Mouse (Mus musculus): Measurements from ENCODE around the gene Sh3pxd2b.
A peak's percentile ranks its signal among the peaks of the same experiment; 100 is the strongest.

Gene Sh3pxd2b

DNA sequence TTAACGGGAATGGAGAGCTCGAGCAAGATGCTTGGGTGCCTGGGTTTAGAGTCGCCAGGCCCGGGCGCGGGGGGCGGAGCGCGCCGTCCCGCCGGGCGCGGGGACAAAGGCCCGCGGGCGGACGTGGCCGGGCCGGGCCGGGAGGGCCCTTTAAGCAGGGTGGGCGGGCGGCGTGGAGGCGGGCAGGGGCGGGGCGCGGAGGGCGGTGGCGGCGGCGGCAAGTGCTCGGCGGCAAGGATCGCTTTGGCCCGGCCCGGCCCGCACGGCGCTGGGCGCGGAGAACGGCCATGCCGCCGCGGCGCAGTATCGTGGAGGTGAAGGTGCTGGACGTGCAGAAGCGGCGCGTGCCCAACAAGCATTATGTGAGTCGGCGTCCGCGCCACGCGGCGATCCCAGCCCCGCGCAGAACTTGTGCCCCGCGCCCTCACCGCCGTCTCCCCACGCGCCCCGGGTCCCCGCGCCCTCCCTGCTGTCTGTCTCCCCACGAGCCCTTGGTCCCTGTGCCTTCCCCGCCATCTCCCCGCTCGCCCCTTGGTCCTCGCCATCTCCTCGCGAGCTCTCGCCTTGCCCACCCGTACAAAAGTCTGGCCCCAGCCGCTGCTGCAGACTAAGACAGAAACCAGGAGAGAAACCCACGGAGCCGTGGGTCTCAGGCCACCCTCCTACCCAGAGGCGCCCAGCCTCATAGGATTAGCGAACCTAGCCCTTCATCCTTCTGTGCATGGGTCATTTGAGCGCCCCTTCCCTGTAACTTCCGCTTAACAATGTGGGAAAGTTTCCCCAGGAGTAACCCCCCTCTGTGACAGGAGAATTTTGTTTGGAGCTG is at the start of gene Sh3pxd2b:
Gene Sh3pxd2b, plus strand, starts transcription at position 214 of the 826 bp plus-strand sequence.
- DNase-seq (ENCODE audit: low read depth, low spot score) = peak; percentile 56

DNA sequence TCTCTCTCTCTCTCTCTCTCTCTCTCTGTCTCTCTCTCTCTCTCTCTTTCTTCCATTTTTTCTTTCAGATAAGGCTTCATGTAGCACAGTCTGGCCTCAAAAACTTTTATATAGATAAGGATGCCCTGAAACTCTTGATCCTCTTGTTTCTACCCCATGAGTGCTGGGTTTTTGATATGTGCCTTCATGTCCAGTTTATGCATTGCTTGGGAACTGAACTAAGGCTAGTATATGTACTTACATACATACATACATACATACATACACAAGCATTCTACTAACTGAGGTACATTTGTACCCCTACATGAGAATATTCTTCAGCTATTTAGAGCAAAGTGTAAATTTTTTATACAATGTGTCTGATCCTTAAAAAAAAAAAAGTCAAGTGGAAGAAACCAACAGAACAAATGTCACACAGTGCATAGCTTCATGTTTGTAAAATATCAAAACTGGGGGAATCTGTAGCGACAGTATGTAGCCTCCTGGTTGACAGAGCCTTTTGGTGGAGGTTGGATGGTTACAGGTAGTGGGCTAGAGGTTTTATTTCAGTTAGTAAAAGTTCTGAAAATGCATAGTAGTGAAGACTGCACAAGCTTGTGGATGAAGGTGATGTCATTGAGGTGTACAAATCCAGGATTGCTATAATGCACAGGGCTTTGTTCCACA is 49.6 kb upstream of the Sh3pxd2b start:
- DNase-seq (ENCODE audit: low read depth, low spot score) = no peak

DNA sequence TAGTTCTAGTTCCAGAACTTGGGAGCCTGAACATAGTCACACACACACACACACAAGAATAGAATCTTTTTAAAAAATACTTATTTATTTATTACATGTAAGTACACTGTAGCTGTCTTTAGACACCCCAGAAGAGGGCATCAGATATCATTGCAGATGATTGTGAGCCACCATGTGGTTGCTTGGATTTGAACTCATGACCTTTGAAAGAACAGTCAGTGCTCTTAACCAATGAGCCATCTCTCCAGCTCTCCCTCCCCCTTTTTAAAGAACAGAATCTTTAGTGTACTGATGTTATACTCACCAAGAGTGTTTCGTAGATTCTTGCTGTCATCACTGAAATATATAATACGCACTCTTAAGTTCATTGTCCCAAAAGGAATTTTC is 49.1 kb upstream of the Sh3pxd2b start:
- DNase-seq (ENCODE audit: low read depth, low spot score) = no peak

DNA sequence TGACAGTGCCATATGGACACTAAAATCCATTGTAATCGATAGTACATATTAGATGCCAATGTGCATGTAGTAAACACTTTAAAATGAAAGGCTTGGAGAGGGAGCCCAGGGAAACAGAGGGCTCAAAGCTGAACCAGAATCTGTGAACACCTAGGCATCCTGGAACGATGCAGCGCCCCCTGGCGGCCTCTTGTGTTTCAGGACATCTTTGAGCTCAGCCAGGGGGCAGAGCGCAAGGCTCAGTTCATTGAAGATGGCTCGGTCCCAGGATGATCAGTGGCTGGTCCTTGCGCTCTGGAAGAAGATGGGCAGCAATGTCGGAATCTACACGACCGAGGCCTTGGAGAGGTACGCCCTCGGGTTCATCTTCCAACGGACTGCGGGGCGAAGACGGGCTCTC is 47.8 kb upstream of the Sh3pxd2b start, which contains the start of gene Hbq1a:
Gene Hbq1a, plus strand, starts transcription at position 205 of the 400 bp plus-strand sequence.
- DNase-seq (ENCODE audit: low read depth, low spot score) = peak; percentile 65

DNA sequence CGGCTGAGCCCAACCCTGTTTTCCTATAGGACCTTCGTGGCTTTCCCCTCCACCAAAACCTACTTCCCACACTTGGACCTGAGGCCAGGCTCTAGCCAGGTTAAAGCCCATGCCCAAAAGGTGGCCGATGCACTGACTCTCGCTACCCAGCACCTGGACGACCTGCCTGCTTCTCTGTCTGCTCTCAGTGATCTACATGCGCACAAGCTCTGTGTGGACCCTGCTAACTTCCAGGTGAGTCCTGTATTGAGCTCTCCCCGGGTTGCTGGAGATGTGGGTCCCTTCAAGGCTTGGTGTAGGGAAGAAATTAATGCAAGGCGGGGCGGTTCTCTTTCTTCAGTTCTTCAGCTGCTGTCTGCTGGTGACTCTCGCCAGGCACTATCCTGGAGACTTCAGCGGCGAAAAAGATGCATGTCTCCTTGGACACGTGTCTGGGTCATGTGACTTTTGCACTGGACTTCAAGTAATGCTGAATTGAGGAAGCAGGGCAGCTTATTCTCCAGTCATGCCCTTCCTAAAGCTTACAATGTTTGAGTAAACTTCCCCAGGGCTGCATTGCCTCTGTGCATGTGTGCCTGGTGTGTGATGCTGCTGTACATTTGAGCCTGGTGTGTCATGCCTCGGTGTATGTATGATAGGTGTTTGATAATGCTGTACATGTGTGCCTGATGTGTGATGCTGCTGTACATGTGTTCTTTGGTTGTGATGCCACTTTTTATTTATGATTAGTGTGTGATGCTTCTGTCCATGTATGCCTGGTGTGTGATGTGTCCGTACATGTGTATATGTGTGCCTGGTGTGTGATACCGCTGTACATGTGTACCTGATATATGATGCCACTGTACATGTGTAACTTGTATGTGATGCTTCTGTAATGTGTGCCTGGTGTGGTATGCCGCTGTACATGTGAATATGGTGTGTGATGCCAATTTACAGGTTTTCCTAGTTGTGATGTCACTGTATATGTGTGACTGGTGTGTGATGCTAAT is 47.0 kb upstream of the Sh3pxd2b start:
- DNase-seq (ENCODE audit: low read depth, low spot score) = peak; percentile 19

DNA sequence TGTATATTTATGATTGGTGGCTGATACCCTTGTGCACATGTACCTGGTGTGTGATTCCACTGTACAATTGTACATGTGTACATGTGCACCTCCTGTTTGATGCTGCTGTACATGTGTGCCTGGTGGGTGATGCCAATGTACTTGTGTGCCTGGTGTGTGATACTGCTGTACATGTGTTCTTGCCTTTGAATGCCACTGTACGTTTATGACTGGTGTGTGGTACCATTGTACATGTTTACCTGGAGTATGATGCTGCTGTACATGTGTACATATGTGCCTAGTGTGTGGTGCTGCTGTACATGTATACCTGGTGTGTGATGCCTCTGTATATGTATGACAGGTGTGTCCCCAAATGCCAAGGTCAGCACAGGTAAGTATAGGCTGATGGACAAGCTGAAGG is 46.1 kb upstream of the Sh3pxd2b start:
- no peak for DNase-seq (ENCODE audit: low read depth, low spot score)

DNA sequence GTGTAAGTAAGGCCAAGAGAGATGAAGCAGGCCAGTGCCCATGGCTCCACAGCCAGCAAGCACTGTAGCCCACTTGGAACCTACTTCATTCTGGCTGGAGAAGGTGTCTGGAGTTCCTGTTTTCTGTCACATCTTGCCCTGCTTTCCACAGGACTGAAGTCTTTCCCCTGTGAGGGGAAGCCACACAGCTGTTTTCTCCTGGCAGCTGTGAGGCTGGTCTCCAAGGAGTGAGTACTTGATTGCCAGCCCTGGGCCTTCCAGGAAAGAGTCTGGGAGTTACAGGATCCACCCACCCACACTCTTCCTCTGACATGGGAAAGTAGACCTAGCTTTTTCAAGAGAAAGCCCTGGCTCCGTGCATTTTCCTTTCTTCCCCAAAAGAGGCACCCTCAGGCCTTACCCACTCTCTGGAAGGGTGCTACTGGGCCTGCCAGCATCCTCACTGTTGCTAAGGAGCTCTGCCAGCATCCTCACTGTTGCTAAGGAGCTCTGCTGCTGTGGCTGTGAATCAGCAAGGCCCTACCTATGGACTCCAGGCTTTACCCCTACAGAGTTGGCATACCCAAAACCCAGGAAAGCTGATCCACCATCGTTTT is 44.7 kb upstream of the Sh3pxd2b start:
- no peak for DNase-seq (ENCODE audit: low read depth, low spot score)

DNA sequence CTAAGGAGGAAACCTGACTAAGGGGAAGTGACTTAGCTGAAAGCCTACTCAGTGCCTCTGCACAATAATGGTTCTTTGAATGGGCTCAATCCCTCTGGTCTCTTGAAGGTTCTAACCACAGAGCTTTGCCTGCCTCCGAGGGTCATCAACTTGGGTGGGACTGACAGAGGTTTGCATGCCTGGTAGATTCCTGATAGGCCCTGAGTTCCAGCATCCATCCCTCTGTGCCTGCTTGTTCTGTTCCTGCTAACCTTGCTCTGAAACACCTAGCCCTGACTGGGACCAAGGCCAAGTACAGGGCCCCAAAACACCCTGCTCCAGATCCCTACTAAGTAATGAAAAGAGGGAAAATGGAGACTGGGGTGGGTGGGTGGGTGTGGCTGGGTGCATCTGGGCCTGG is 44.2 kb upstream of the Sh3pxd2b start:
- DNase-seq (ENCODE audit: low read depth, low spot score) = no peak

DNA sequence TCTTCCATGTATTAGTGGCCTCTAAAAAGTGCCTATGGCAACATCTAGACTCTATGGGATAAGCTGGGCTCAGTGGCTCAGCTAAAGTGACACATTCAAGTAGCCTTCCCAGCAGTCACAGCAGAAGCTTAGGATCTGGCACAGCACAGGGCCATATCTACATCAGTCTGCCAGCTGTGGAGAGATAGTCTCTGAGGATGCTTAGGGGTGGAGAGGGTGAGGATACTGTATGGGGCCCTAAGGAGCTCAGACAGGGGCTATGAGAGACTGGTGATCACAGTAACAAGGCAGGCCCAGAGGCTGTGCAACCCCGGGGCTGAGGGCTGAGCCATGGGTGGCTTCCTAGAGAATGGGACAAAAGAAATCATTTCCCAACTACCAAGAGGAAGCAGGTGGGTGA is 40.6 kb upstream of the Sh3pxd2b start:
- no peak for DNase-seq (ENCODE audit: low read depth, low spot score)

DNA sequence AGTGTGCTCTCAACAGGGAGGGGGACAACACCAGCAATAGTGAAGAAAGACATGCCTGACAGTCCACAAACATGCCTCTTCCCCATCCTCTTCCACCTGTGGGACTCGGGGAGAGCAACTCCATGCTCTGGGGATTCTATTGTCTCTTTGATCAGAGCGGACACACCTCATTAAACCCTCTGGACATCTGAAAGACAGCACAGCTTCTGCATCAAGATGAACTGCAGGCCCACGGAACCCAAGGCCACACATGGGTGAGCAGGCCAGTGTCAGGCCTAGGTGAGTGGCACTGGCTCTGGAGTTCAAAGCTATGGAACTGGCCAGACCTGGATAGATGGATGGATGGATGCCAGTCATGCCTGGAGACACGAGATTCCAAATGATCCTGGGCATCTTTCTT is 38.2 kb upstream of the Sh3pxd2b start:
- no peak for DNase-seq (ENCODE audit: low read depth, low spot score)

DNA sequence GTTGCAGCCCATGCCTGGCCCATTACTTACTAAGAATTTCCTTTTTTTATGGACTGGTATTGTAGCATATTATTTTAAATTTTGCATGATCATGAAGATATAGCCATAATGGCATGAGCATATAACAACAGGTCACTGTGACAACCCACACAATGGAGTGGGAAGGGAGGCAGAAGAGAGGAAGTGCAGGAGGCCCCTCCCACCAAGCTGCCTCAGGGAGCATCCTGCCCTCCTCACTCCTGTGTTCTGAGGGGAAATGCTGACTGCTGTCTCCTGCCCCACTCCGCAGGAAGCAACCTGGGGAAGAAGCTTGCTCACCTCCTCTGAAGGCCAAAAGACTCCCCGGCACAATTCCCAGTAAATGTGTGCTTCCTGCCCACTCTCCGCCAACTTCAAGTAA is 37.7 kb upstream of the Sh3pxd2b start:
- no peak for DNase-seq (ENCODE audit: low read depth, low spot score)

DNA sequence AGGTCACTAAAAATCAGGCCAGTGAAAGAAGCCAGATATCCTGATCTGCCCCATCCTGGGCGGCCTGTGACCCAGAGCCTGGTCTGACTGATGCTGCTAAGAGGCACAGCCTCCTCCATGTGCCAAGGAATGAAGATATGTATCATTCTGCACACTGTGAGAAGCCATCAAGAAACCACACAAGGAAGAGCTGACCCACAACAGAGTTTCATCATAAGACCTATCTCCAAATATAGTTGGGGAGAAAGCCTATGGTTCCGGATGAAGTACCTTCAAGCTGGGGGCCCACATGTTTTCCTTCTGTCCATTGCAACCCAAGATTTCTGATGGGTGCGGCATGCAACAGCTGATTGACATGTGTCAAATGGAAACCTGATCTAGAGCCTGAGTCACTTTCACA is 31.6 kb upstream of the Sh3pxd2b start:
- DNase-seq (ENCODE audit: low read depth, low spot score) = no peak

DNA sequence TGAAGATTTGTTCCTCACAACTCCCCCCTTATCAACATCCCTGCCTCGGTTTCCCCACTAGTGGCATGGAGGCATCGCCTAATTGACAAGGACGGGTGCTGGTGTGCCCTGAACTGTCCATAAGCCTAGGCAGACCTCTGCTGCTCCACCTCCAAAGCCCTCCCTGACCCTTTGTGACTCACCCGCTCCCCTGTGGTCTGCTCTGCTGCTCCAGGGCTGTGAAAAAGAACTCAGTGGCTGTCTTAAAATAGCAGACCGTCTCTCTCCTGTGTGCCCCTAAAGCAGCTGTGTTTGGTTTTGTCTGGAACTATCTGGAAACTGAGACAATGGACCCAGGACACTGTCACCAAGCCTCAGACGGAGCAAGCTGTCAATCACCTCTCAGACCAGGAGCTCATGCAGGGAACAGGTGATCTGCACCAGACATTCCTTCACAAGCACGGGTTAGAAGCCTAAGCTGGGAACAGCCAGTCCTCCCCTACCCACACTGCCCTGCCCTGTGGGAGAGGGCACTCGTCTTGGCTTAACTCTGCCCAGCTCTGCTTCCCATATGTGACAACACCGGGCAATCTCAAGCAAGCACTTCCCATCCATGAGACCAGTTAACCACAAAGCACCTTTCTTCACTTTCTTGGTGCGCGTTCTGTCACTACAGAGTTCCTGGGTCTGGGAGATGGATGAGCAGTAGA is 27.0 kb upstream of the Sh3pxd2b start:
- peak; percentile 70 for DNase-seq (ENCODE audit: low read depth, low spot score)

DNA sequence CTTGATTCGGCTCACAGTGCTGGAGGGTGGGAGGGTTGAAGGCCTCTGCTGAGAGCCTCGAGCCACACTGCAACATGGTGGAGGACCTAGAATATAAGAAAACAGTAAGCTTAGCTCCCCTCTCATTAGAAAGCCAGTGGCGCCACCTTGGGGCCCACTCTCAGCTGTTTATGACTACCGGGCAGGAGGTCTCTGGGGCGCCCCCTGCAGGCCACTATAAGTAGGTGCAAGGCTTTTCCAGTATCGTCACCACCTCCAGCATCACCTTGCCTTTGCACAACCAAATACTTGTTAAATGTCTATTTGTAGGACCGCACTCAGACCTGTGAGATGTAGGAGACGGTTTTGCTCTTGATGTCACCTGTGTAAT is 26.4 kb upstream of the Sh3pxd2b start:
- DNase-seq (ENCODE audit: low read depth, low spot score) = peak; percentile 90

DNA sequence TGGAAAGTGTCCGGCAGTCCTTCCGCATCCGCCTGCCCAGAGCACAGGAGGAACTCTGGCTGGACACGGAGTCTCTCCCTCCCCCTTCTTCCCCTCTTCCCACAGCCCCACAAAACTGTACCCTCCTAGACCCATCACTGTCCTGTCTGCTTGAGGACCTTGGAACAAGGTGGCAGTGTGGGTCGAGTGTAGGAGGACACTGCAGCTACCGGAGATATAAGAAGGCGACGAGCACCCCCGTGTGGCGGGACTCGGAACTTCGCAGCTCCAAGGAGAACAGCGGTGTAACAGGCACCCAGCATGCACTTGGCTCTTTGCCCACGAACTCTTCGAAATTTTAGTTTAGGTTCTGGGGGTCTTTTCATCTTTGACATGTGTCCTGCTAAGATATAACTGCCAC is 23.0 kb upstream of the Sh3pxd2b start:
- peak; percentile 91 for DNase-seq (ENCODE audit: low read depth, low spot score)

DNA sequence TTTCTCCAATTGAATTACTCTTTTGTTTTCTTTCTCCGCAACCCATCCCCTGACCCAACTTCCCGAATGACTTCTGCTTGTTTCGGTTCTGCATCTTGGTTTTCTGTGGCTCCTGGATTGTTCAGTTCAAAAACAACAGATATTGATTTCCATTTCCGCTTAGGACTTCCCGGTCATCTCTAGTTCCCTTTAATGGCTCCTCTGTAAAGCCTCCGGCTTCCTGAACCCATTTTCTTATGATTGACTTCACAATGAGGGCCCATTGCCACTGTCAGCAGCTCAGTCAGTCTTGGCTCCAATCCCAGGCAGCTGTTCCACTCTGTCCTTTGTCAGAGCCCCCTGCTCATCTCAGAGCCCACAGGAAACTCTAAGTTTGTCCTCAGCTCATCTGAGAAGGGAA is 16.5 kb upstream of the Sh3pxd2b start:
- DNase-seq (ENCODE audit: low read depth, low spot score) = no peak

DNA sequence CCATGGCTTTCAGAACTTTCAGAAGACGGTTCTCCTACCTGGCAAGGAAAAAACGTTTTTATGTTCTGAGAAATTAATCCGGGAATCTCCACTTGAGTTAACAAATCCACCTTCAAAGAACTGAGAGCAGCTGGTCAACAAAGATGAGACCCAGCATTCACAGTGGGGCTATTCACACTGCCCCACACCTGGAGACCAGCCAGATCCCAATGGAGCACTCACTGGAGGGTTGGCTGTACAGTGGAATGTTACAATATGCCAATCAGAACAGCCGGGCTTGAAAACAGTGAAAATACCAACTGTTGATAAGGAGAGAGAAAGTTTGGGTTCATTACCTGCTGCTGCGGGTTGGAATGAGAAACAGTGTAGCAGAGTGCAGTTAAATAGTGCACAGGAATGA is 15.8 kb upstream of the Sh3pxd2b start:
- DNase-seq (ENCODE audit: low read depth, low spot score) = no peak

DNA sequence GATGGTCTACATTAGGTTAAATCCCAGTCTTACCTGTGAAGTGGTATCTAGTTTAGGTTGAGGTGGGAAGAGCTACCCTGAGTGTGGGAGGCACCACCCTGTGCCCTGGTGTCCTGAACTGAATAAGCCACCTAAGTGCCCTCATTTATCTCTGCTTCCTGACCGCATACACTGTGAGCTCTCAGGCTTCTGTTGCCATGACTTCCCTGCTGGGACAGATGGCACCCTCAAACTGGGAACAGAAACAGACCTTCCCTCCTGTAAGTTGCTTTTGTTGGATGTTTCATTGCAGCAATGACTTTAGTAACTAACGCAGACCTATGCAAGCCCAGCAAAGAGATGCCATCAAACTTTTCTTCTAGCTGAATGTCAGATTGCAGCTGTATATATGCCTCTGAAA is 14.4 kb upstream of the Sh3pxd2b start:
- DNase-seq (ENCODE audit: low read depth, low spot score) = no peak

DNA sequence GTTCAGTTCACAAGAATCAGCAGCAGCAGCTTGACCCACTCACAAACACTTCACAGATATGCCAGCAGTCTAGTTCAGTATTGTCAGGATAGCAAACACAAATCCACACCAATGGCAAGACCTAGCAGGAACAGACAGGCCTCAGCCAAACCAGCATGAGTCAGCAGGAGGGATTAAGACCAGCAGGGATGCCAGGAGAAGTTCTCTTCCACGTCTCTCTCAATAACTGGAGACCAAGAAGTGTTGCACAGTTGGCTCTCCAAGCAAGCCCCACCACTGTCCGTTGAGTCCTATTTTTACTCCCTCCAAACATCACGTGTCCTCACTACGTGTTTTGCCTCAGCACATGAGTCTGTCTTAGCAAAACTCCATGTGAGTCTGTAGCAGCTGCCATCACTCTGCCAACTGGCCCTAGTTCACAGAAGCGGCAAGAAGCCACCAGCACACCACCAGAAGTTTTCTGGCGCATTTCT is 11.1 kb upstream of the Sh3pxd2b start:
- DNase-seq (ENCODE audit: low read depth, low spot score) = no peak

DNA sequence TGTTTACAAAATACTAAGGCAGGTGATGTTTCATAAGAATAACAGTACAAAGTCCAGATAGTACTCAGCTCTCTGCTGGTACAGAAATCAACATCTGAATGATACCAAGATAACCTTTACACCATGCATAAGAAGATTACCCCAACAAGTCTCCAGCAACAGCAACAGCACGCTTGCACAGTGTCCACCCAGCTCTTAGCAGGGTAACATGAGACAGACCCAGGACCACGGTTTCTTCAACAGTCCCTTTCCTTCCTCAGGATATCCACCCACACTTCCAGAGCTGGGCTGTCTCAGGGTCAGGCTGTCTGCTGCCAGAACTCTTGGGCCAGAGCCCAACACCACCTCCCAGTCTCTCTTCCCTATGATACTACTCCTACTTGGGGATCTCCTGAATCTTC is 8.5 kb upstream of the Sh3pxd2b start:
- no peak for DNase-seq (ENCODE audit: low read depth, low spot score)

Data from ZHBTc4 (cell line).